Mouse (Mus musculus): ENCODE data around the gene Frmd4b. TPM values are rescaled to one million over a fixed set of nuclear protein-coding genes. Genes with fewer than 3 reads are reported as not detected.

Frmd4b gene
- polyA plus RNA-seq, 1 experiment from 2014 or later: 24.8 TPM

GRCm38 (mm10) chr6:97577349-97577748 is 40.0 kb downstream of the Frmd4b start:
- Histone ChIP-seq H3K27ac (replicated peaks) (peak overlapping the region; percentile 88), H3K27me3 (ENCODE audit: low read depth, poor library complexity, severe bottlenecking) (no peaks in the 10 kb centered on the region), H3K4me1 (peaks cover 41% of the 10 kb centered on the region), H3K4me3 (peak overlapping the region; percentile 18; the same call in 1 of the 2 replicates), H3K9me3 (replicated peaks) (no peaks in the 10 kb centered on the region), H3K36me3 (no peaks in the 10 kb centered on the region)
- 70% methylated on average over 4 of the region's 4 CpGs for WGBS
- DNase-seq (ENCODE audit: low spot score): no peak

DNA sequence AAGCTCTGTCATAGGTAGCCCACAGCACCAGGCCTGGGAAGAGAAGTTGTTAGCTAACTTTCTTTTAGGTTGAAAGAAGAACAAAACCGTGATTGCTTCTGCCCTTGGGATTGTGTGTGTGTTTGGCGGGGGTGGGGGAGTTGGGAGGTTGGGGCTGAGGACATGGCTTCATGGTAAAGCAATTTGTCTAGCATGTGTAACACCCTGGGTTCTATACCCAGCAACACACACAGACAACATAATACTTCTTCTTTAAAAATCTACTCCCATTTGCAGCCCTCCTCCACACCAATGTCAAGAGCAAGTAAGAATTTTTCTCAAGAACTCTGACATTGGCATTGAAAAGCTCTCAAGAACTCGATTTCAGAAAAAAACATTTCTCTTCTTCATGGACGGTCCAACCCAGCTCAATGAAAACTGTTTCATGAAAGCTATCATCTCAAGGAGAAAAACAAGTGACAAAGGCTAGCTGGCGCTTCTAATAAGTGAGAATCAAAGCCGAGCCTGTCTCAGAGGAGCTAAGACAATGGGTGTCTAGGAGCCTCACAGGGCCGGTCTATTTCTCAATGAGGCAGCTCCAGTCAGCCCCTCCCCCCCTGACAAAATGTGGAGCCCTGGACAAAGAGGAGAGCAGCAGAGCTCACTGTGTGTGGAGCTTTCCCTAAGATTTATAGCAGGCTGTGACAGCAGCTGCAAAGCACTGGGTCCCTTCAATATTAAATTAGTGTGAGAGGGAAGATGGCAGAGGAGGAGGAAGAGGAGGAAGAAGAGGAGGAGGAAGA is 40.6 kb downstream of the Frmd4b start:
- 37% methylated on average over 7 of the region's 7 CpGs for WGBS
- H3K4me1 ChIP-seq: peaks cover 41% of the 10 kb centered on the region
- H3K4me3 ChIP-seq: peak overlapping the region; percentile 18; the same call in 1 of the 2 replicates
- H3K27me3 ChIP-seq (ENCODE audit: low read depth, poor library complexity, severe bottlenecking): no peaks in the 10 kb centered on the region
- DNase-seq (ENCODE audit: low spot score): peak; percentile 76
- peak overlapping the region; percentile 88 for H3K27ac ChIP-seq (replicated peaks)
- no peaks in the 10 kb centered on the region for H3K9me3 ChIP-seq (replicated peaks)
- no peaks in the 10 kb centered on the region for H3K36me3 ChIP-seq

- H3K9me3 ChIP-seq (replicated peaks): no peaks in the 10 kb centered on the region
- H3K4me1 ChIP-seq: peaks cover 41% of the 10 kb centered on the region
- 87% methylated on average over 7 of the region's 7 CpGs for WGBS
- H3K27me3 ChIP-seq (ENCODE audit: low read depth, poor library complexity, severe bottlenecking): no peaks in the 10 kb centered on the region
- H3K36me3 ChIP-seq: no peaks in the 10 kb centered on the region
- no peak overlapping the region for H3K4me3 ChIP-seq
- no peak for DNase-seq (ENCODE audit: low spot score)
- peak overlapping the region; percentile 88 for H3K27ac ChIP-seq (replicated peaks)
Observed at GRCm38 (mm10) chr6:97576096-97576495, 41.2 kb downstream of the Frmd4b start.

DNA sequence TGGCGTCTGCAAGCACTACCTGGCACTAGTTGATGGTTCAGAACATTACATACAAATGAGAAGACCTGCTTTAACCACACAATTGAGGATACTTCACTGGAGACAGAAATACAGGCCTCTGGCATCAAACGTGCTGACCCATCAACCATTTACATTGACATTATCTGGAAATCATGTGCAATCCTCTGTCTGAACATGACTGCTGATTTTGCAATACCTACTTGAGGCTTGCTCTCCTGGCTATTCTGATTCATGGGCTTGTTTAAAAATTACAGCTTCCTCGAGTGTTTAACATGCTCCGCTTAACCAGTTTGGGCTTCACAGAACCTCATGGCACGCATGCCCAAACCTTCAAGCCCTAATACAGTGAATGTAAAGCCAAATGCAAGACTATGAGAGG is 42.4 kb downstream of the Frmd4b start:
- 94% methylated on average over 5 of the region's 5 CpGs for WGBS
- Histone ChIP-seq H3K9me3 (replicated peaks) (no peaks in the 10 kb centered on the region), H3K27me3 (ENCODE audit: low read depth, poor library complexity, severe bottlenecking) (no peaks in the 10 kb centered on the region), H3K36me3 (no peaks in the 10 kb centered on the region), H3K4me1 (peaks cover 40% of the 10 kb centered on the region), H3K27ac (replicated peaks) (no peak overlapping the region), H3K4me3 (no peak overlapping the region)
- DNase-seq (ENCODE audit: low spot score): no peak

- Histone ChIP-seq H3K27ac (replicated peaks) (no peak overlapping the region), H3K27me3 (ENCODE audit: low read depth, poor library complexity, severe bottlenecking) (no peaks in the 10 kb centered on the region), H3K4me3 (no peak overlapping the region), H3K36me3 (no peaks in the 10 kb centered on the region), H3K4me1 (peaks cover 30% of the 10 kb centered on the region), H3K9me3 (replicated peaks) (no peaks in the 10 kb centered on the region)
- DNase-seq (ENCODE audit: low spot score): no peak
- WGBS: 90% methylated on average over 5 of the region's 5 CpGs
Observed at GRCm38 (mm10) chr6:97572226-97572625, 45.1 kb downstream of the Frmd4b start.

GRCm38 (mm10) chr6:97568538-97568937 is 48.8 kb downstream of the Frmd4b start:
- no peak overlapping the region for H3K27ac ChIP-seq (replicated peaks)
- DNase-seq (ENCODE audit: low spot score): no peak
- no peak overlapping the region for H3K4me3 ChIP-seq
- H3K27me3 ChIP-seq (ENCODE audit: low read depth, poor library complexity, severe bottlenecking): no peaks in the 10 kb centered on the region
- H3K4me1 ChIP-seq: peaks cover 27% of the 10 kb centered on the region
- WGBS: 76% methylated on average over 6 of the region's 6 CpGs
- H3K9me3 ChIP-seq (replicated peaks): no peaks in the 10 kb centered on the region
- H3K36me3 ChIP-seq: no peaks in the 10 kb centered on the region

- 66% methylated on average over 4 of the region's 4 CpGs for WGBS
- no peak for DNase-seq (ENCODE audit: low spot score)
Observed at GRCm38 (mm10) chr6:97566746-97567145, 50.6 kb downstream of the Frmd4b start.

GRCm38 (mm10) chr6:97557147-97557546 is 60.2 kb downstream of the Frmd4b start:
- WGBS: 85% methylated on average over 8 of the region's 8 CpGs
- no peaks in the 10 kb centered on the region for H3K36me3 ChIP-seq

More at GRCm38 (mm10) chr6:97566746-97567145, 50.6 kb downstream of the Frmd4b start:
- Histone ChIP-seq H3K36me3 (no peaks in the 10 kb centered on the region), H3K4me3 (no peak overlapping the region), H3K9me3 (replicated peaks) (no peaks in the 10 kb centered on the region), H3K27me3 (ENCODE audit: low read depth, poor library complexity, severe bottlenecking) (no peaks in the 10 kb centered on the region), H3K27ac (replicated peaks) (no peak overlapping the region), H3K4me1 (peaks cover 27% of the 10 kb centered on the region)

DNA sequence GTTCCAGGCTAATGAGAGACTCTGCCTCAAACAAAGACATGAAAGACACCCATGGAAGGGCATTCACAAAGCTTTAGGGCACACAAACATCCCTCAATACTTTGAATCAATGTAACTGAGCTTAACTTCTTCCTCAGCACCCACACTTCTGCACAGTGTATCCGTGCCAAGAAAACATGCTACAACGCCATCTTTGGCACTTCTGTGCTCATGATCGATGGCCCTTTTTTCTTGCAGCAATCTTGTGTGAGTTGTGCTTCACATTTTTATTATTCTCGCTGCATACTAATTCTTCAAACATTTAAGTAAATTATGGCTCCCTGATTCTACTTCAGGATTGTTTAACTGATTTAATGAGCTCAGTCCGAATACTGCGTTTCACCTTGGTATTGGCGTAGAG is 61.7 kb downstream of the Frmd4b start:
- H3K27ac ChIP-seq (replicated peaks): no peak overlapping the region
- H3K4me3 ChIP-seq: no peak overlapping the region
- H3K27me3 ChIP-seq (ENCODE audit: low read depth, poor library complexity, severe bottlenecking): no peaks in the 10 kb centered on the region
- H3K4me1 ChIP-seq: peaks cover 26% of the 10 kb centered on the region; the same call in 1 of the 2 replicates
- no peak for DNase-seq (ENCODE audit: low spot score)
- H3K9me3 ChIP-seq (replicated peaks): no peaks in the 10 kb centered on the region
- H3K36me3 ChIP-seq: no peaks in the 10 kb centered on the region
- WGBS: 94% methylated on average over 7 of the region's 7 CpGs

More at GRCm38 (mm10) chr6:97557147-97557546, 60.2 kb downstream of the Frmd4b start:
- Histone ChIP-seq H3K9me3 (replicated peaks) (no peaks in the 10 kb centered on the region), H3K4me3 (no peak overlapping the region), H3K27ac (replicated peaks) (no peak overlapping the region), H3K27me3 (ENCODE audit: low read depth, poor library complexity, severe bottlenecking) (no peaks in the 10 kb centered on the region), H3K4me1 (peaks cover 20% of the 10 kb centered on the region; the same call in 1 of the 2 replicates)
- no peak for DNase-seq (ENCODE audit: low spot score)

DNA sequence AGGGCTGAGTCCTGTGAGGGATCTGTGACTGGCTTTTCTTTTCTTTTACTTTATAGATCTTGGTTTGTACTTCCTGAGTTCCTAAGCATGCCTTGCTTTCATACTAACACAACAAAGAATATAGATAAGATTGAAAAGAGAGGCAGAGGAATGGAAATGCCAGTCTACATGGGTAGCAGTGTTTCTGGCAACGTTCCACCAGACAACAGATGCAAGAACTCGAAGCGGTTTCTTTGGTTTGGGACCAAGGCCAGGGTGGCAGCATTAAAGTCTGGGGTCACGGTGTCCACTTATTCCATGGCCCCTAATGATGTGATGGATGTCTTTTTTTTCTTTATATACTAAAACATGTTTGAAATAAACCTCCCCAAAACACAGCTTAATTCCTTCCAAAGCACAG is 63.9 kb downstream of the Frmd4b start:
- Histone ChIP-seq H3K36me3 (no peaks in the 10 kb centered on the region; the same call in 1 of the 2 replicates), H3K4me1 (peaks cover 36% of the 10 kb centered on the region), H3K4me3 (no peak overlapping the region), H3K27ac (replicated peaks) (no peak overlapping the region), H3K9me3 (replicated peaks) (no peaks in the 10 kb centered on the region), H3K27me3 (ENCODE audit: low read depth, poor library complexity, severe bottlenecking) (no peaks in the 10 kb centered on the region)
- no peak for DNase-seq (ENCODE audit: low spot score)
- 93% methylated on average over 4 of the region's 4 CpGs for WGBS

- Histone ChIP-seq H3K36me3 (peaks cover under 1% of the 10 kb centered on the region), H3K27ac (replicated peaks) (no peak overlapping the region), H3K27me3 (ENCODE audit: low read depth, poor library complexity, severe bottlenecking) (no peaks in the 10 kb centered on the region), H3K9me3 (replicated peaks) (no peaks in the 10 kb centered on the region), H3K4me1 (peaks cover 36% of the 10 kb centered on the region), H3K4me3 (no peak overlapping the region)
- DNase-seq (ENCODE audit: low spot score): no peak
- 95% methylated on average over 3 of the region's 3 CpGs for WGBS
Observed at GRCm38 (mm10) chr6:97552573-97552972, 64.8 kb downstream of the Frmd4b start.

DNA sequence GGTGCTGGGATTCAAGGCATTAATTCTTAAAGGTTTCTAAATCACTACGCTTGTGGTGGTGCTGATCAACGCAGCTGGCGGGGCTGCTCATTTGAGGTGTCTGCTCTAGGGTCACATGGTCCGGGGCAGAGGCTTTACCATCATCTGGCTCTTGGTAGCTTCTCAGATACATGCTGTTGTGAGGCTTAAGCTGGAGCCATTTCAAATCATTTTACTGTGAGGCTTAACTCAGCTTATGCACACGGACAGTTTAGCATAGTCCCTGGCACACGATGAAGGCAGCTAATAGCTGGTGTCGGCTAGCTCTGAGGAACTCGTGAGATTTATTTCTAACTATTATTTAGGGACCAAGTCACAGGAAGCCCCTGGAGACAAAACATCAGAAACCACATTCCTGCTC is 65.5 kb downstream of the Frmd4b start:
- Histone ChIP-seq H3K27me3 (ENCODE audit: low read depth, poor library complexity, severe bottlenecking) (no peaks in the 10 kb centered on the region), H3K4me3 (no peak overlapping the region), H3K9me3 (replicated peaks) (peaks cover 6% of the 10 kb centered on the region), H3K36me3 (peaks cover 8% of the 10 kb centered on the region), H3K27ac (replicated peaks) (no peak overlapping the region), H3K4me1 (peaks cover 30% of the 10 kb centered on the region)
- no peak for DNase-seq (ENCODE audit: low spot score)
- WGBS: 87% methylated on average over 8 of the region's 8 CpGs

GRCm38 (mm10) chr6:97551161-97551560 is 66.2 kb downstream of the Frmd4b start:
- Histone ChIP-seq H3K4me1 (peaks cover 23% of the 10 kb centered on the region), H3K27ac (replicated peaks) (0 out of 2 replicates have a peak overlapping the region, but pooled peaks have one; percentile 46), H3K27me3 (ENCODE audit: low read depth, poor library complexity, severe bottlenecking) (no peaks in the 10 kb centered on the region), H3K4me3 (no peak overlapping the region), H3K36me3 (peaks cover 9% of the 10 kb centered on the region), H3K9me3 (replicated peaks) (peaks cover 7% of the 10 kb centered on the region)
- 94% methylated on average over 4 of the region's 4 CpGs for WGBS
- DNase-seq (ENCODE audit: low spot score): no peak
